Mouse (Mus musculus) cerebellum, postnatal 4 days (tissue): ENCODE results near the gene Gm11213.
A peak's percentile ranks its signal among the peaks of the same experiment; 100 is the strongest.

ENCODE experiments used
- DNase-seq, 2 experiments: peaks; one replicate each; pipeline ENCODE4 v3.0.0; 2022; ENCODE audit warnings: low spot score in 2 of 2, mixed read lengths in 1 of 2

The Gm11213 gene

DNA sequence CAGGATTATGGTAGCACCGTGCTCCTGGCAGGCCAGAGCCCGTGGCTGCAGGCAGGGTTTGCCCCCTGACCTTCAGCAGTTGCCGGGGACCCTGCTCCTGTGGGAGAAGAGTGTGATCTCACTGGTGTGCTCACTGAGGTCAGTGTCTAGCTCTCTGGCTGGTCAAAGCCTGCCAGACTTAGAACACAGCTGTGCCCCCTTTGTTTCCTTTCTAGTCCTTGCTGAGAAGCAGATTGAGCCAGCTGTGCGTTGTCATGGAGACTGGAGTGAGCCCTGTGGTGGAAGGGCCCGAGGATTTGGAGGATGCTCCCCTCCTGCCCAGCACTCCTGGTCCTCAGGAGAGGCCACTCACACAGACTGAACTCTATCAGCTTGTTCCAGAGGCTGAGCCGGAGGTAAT is 25.0 kb downstream of the Gm11213 start:
- DNase-seq = no peak

DNA sequence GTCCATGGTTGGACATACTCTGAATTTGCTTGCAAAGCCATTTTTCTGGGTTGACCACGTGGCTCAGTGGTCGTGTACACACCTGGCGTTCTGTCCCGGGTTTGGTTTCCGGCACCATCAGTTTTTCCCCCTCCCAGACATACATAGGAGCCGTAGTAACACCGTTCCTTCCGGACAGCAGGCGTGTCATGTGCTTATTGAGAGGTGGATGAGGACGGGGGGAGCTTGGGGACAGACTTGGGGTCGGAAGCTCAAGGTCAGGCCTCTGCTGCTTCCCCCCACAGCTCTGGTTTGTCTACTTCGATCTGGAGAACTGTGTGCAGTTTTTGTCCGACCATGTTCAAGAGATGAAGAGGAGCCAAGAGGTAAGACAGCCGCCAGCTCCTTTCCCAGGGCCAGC is 25.4 kb downstream of the Gm11213 start:
- DNase-seq = no peak

DNA sequence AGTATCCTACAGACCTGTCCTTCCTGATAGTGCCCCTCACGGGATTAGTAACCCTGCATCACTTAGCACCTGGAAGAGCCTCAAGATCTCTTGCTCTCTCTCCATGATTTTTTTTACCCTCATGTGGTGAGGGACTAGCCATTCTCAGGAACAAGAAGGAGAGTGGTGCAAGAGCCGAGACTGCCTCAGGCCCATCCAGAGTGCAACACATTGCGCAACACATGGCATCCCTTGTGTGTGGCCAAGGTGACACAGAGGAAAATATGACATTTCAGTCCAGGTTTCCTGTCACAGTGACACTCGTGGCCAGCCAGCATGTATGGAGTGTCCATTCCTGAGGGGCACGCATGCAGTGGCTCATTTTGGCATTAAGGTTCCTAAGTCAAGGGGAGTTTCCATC is 32.4 kb downstream of the Gm11213 start:
- no peak for DNase-seq

DNA sequence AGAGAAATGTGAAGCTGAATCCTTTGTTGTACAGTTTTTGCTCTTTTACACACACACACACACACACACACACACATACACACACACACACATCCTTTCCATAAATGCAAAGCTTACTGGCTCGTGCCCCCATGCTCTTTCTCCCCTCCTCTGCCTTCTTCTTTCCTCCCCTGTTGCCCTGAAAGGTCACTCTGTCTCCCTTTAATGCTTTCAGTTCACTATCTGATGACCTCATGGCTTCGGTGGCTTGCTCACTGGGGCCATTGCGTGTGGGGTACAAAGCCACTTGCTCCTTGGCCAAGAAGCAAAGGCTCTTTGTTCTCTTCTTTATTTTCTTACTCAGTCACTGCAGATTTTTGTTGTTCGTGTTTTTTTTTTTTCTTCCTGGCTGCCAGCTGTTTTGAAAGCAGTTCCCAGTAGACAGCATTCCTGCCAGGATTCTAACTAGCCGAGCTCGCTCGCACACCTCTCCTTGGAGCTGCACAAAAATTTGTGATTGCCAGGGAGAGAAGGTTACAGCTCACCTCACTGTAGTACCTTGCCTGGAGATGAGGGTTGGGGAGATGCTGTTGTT is 34.8 kb downstream of the Gm11213 start:
- DNase-seq = no peak

DNA sequence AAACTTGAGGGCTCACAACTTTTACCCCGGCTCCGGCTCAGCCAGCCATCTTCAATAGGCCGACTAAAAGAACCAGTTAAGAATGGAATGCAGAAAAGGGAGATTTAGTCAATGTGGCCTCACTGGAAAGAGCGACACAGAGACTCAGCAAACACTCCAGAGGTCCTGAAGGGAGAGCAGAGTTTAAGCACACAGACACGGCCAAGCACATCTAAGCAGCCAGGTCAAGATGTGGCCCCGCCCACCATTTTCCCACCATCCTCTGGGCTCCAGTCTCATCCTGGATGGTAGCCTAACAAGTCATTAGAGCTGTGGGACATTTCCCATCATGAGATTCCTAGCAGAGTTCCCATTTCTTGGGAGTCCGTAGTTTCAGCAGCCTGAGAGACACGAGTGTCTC is 35.7 kb downstream of the Gm11213 start:
- DNase-seq = no peak

- DNase-seq = no peak
These were observed 37.2 kb downstream of the Gm11213 start for GRCm38 (mm10) chr4:63567712-63568390.

GRCm38 (mm10) chr4:63562742-63563141 is 42.3 kb downstream of the Gm11213 start:
- no peak for DNase-seq

DNA sequence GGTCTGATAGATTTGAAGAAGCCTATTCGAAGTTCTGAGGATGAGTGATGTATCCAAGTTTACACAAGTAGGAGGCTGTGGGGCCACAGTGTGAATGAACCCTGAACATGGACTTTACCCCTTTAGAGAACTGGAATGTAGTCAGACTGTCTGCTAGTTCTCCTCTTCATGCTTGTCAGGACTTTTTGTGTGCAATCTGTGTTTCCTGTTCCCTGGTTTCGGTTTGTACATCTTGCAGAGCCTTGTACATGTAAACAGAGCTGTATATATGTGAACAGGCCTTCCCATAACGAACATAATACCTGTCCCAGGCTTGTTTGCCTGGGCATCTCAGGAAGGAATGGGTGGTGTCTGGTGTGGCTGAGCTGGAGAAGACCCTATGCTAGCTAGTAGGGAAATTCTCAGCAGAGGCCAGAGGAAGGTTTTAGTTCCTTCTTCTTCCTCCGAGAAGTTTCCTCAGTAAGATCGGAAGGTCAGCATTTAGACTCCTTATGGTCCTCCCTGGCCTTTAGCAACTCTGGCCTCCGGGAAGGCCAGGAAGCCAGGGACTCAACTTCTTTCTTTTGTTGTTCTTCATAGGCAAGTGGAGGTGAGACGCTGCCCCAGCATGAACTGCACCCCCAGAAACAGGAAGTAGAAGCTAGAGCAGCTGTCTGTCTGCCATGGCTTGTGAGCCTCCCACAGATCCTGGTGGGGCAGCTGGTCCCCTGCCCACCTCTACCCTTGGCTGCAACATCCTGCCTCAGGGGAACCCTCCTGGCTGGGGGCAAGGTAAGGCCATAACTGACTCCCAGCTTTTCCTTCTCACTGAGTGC is 43.0 kb downstream of the Gm11213 start:
- DNase-seq = no peak

GRCm38 (mm10) chr4:63560079-63560478 is 45.0 kb downstream of the Gm11213 start:
- DNase-seq = no peak

GRCm38 (mm10) chr4:63559127-63559697 is 45.8 kb downstream of the Gm11213 start:
- no peak for DNase-seq

GRCm38 (mm10) chr4:63558407-63559081 is 46.5 kb downstream of the Gm11213 start, which contains the start of gene Tmem268:
TSS of gene Tmem268 (plus strand) at chr4:63558781.
- DNase-seq = peak; percentile 41 to 78

DNA sequence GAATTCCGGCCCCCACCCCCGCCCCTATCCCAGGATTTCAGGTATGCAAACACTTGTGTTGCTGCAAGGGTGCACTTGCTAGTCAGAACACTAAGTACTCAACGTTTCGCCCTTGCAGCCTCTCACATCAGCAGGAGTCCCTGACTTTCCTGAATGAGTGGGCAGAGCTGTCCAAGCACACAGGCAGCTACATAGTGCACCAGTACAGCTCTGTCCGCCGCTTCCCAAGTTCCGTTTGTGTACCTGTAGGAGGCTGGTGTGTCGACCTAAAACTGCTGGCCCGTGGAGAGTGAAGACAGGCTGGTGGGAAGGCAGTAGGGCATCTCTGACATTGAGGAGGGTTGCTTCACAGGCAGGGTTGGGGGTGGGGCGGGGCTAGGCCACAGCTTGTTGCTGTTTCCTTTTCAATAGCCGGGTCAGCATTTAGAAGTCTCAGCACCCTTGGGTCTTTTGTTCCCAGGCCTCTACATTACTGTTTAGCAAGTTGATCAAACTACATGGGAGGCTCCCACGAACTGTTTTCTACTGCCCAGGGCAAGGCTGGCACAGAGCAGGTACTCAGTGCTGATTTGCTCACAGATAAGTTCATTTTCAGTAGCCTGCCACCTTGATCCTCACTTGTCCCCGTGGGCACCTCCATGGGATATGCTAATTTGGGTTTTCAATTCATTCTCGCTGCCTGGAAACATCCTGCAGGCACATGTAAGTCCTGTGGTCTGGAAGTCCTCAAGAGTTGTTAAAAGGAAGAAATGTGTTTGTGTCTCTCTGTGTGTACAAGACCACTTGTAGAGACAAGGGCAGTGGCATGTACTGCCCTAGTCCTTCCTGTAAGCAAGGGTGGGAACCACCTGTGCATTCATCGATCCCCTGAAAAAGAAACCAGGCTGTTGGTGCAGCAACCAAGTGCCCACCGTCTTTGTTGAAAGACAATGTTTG is 47.7 kb downstream of the Gm11213 start:
- DNase-seq = no peak

DNA sequence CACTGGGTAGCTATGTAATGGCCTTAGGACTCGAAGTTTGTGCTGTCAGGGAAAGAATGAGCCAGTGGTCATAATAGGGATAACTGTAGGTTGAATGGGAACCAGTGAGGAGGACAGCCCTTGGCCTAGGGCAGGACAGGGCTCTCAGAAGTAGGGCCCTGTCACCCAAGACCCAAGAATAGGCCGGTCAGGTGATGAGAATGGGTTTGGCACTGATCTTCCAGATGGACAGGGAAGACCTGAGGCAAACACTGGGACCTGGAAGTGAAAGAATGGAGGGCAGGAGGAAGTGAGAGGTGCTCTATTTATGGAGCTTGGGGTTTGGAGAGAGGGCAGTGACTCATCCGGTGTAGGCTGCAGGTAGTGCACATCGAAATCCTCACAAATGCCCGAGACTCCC is 48.4 kb downstream of the Gm11213 start:
- no peak for DNase-seq

- no peak for DNase-seq
These were observed 50.0 kb downstream of the Gm11213 start for GRCm38 (mm10) chr4:63555111-63555510.

DNA sequence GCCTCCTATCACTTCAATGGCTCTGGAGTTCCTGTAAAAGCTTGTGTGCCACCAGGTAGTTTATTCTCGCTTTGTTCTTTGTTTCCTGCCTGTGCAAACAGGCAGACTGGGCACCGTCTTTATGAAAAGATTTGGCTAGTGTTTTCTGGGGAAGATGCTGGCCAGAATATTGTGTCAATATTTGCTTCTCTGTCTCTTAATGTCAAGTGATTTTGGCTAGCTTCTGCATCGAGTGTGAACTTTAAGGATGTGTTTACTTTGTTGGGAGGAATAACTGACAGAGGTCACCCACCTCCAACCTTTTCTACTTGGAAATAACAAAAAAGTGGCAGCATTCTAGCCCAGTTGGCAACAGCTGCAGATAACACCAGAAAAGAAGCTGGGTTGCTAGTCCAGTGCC is 50.4 kb downstream of the Gm11213 start:
- no peak for DNase-seq

DNA sequence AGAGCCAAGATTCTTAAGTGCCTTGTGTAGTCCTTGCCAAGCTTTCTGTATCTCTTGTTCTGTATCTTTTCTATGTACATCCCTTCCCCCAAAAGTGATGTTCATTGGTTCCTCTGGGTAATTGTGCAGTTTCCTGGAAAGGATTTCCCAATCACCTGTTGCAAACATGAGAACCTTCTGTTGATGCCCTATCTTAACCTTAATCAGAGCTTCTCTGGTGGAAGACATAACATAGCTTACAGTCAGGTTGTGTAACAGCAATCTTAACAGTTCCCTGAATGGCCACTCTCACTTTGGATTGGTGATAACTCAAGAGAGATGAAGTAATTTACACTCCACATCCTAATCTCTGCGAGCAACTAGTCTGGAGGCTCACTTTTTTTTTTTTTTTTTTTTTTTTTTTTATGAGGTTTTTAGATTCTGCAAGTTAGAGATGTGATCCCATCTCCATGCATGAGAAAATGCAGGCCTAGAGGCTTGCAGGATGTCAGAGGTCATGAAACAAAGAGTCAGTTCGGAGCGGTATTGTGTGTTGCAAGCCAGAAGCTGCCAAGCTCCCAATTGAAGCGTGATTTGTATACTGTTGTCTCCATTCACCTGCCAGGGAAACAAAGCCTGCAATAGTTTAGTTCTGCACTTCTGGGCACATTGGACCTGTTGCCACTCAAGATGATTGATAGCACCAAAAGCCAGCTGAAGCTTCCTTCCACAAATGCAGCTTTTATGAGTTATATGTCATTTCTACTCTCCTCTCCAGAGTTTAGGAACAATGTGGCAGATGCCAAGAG is 51.1 kb downstream of the Gm11213 start:
- no peak for DNase-seq

GRCm38 (mm10) chr4:63552865-63553264 is 52.2 kb downstream of the Gm11213 start:
- no peak for DNase-seq

DNA sequence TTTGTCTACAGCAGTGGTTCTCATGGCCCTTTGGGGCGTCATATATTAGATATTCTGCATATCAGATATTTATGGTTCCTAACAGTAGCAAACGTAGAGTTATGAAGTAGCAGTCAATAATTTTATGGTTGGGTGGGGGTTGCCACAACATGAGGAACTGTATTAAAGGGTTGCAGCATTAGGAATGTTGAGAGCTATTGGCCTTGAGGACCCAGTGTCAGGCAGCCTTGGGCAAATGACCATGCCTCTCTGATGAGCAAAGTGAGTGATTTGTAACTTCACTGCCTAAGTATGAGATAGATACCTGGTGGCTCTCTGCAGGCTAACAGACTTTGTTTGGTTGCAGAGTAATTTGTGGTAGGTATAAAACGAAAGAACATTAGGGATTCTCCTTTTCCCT is 54.2 kb downstream of the Gm11213 start:
- DNase-seq = no peak

GRCm38 (mm10) chr4:63548491-63548890 is 56.6 kb downstream of the Gm11213 start:
- DNase-seq = no peak

GRCm38 (mm10) chr4:63547799-63548198 is 57.3 kb downstream of the Gm11213 start:
- DNase-seq = no peak
